30 mouse cellular contexts compared by ENCODE assay signal in the genomic region with DNA sequence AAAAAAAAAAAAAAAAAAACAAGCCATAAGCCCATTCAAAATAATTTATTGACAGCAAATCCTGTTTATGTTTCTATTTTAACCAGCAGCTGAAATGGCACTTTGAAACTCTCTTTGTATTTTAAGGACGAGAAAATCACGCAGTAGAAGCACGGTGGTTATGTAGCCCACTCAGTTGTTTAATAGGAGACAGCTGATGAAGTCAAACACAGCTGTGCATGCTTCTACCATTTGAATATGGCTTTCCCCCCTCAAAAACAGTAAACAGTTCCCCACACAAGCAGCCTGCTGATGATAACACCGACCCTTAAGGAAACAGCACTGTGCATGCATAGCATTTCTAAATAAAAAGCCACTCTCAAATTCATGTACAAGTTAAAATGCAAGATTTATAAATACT.
DNase-seq lines count a peak whose midpoint lies in the region; ATAC-seq and TF ChIP-seq lines count a peak whose summit lies in the region.
"Had no signal": no experiment of that assay in that cellular context is flagged by ENCODE, and none has a peak within 500 bp of the region (broad histone marks: within the 10 kb centered on the region; RNA-seq: fewer than 3 reads in every experiment).

No protein-coding gene starts in this region.

- no peaks in the 10 kb centered on the region for H3K4me1 ChIP-seq in forebrain, embryonic 14.5 days (ENCODE audit: control insufficient read depth, insufficient read depth, low read length)
- H3K4me1 ChIP-seq in forebrain, embryonic 10.5 days: no peaks in the 10 kb centered on the region
- H3K4me1 ChIP-seq in forebrain, postnatal 0 days (ENCODE audit: insufficient read depth): no peaks in the 10 kb centered on the region
- H3K4me1 ChIP-seq: embryonic facial prominence, embryonic 12.5 days; embryonic facial prominence, embryonic 15.5 days; heart, embryonic 10.5 days; heart, embryonic 13.5 days had no signal

- no peaks in the 10 kb centered on the region for H3K27me3 ChIP-seq in forebrain, embryonic 14.5 days (replicated peaks; ENCODE audit: control insufficient read depth, insufficient read depth, low read length)
- no peaks in the 10 kb centered on the region for H3K27me3 ChIP-seq in forebrain, embryonic 10.5 days (ENCODE audit: poor library complexity, severe bottlenecking)
- H3K27me3 ChIP-seq in forebrain, postnatal 0 days (ENCODE audit: insufficient read depth, low read length): no peaks in the 10 kb centered on the region
- H3K27me3 ChIP-seq: CH12.LX; embryonic facial prominence, embryonic 12.5 days; embryonic facial prominence, embryonic 15.5 days; heart, embryonic 13.5 days; Patski had no signal

- no peaks in the 10 kb centered on the region for H3K36me3 ChIP-seq in forebrain, embryonic 14.5 days (ENCODE audit: control insufficient read depth, insufficient read depth, low read length)
- no peaks in the 10 kb centered on the region for H3K36me3 ChIP-seq in forebrain, embryonic 10.5 days (replicated peaks)
- H3K36me3 ChIP-seq in forebrain, postnatal 0 days (ENCODE audit: insufficient read depth): no peaks in the 10 kb centered on the region
- H3K36me3 ChIP-seq: embryonic facial prominence, embryonic 12.5 days; embryonic facial prominence, embryonic 15.5 days; G1E; heart, embryonic 10.5 days; heart, embryonic 13.5 days had no signal

- no peak overlapping the region for H3K27ac ChIP-seq in forebrain, embryonic 14.5 days (ENCODE audit: low read depth, low read length)
- no peak overlapping the region for H3K27ac ChIP-seq in forebrain, embryonic 10.5 days
- H3K27ac ChIP-seq in forebrain, postnatal 0 days (ENCODE audit: low read depth, low read length): no peak overlapping the region
- H3K27ac ChIP-seq: embryonic facial prominence, embryonic 12.5 days; embryonic facial prominence, embryonic 15.5 days; heart, adult 2 months; heart, embryonic 10.5 days; heart, embryonic 13.5 days; hindbrain, embryonic 14.5 days; hindbrain, postnatal 0 days had no signal

- no peak overlapping the region for H3K4me3 ChIP-seq in forebrain, embryonic 14.5 days (ENCODE audit: low read depth, low read length)
- H3K4me3 ChIP-seq in forebrain, embryonic 10.5 days: no peak overlapping the region
- H3K4me3 ChIP-seq in forebrain, postnatal 0 days (ENCODE audit: low read depth, low read length): no peak overlapping the region
- H3K4me3 ChIP-seq: embryonic facial prominence, embryonic 12.5 days; embryonic facial prominence, embryonic 15.5 days; heart, adult 2 months; heart, embryonic 10.5 days; heart, embryonic 13.5 days had no signal

- WGBS in forebrain, embryonic 14.5 days: 77% methylated on average over 4 of the region's 4 CpGs
- WGBS in forebrain, embryonic 10.5 days: 92% methylated on average over 4 of the region's 4 CpGs
- 60% methylated on average over 4 of the region's 4 CpGs for WGBS in forebrain, postnatal 0 days

- H3K4me2 ChIP-seq in forebrain, embryonic 14.5 days (ENCODE audit: low read length): no peak overlapping the region
- no peak overlapping the region for H3K4me2 ChIP-seq in forebrain, postnatal 0 days (ENCODE audit: low read depth)
- H3K4me2 ChIP-seq: embryonic facial prominence, embryonic 12.5 days; embryonic facial prominence, embryonic 15.5 days; heart, embryonic 13.5 days; hindbrain, embryonic 14.5 days had no signal

- H3K9ac ChIP-seq in forebrain, embryonic 14.5 days (ENCODE audit: low read length): no peak overlapping the region
- no peak overlapping the region for H3K9ac ChIP-seq in forebrain, postnatal 0 days
- H3K9ac ChIP-seq: embryonic facial prominence, embryonic 12.5 days; embryonic facial prominence, embryonic 15.5 days; heart, embryonic 13.5 days; hindbrain, embryonic 14.5 days had no signal

- peak; percentile 44 for DNase-seq in forebrain, embryonic 14.5 days (ENCODE audit: low spot score)
- DNase-seq in forebrain, embryonic 10.5 days (ENCODE audit: extremely low spot score, low spot score): no peak
- peak; percentile 63 for DNase-seq in brain, embryonic 14.5 days (ENCODE audit: low read depth)
- no peak for DNase-seq in forebrain, postnatal 0 days
- DNase-seq in c-Kit-positive CD71-positive TER-119-positive erythroid progenitor cells, embryonic 14.5 days (ENCODE audit: low spot score): no peak
- DNase-seq in ovary, adult 18-20 months (ENCODE audit: low spot score): no peak
- DNase-seq: adrenal gland, postnatal 10 days; adrenal gland, postnatal 36 days; B cell, adult 2 months; cerebellum, adult 11 months; cerebellum, adult 2 months; cerebellum, adult 9-11 months; cerebellum, postnatal 25 days; gastrocnemius, postnatal 10 days; gastrocnemius, postnatal 36 days; heart, adult 2 months; heart, postnatal 14 days; heart, postnatal 4 days; kidney, adult 18-20 months had no signal

- TF ChIP-seq CTCF in brain, embryonic 14.5 days (IDR thresholded peaks at IDR 0.05; ENCODE audit: borderline replicate concordance, extremely low read depth, insufficient read depth, insufficient read length): no peak
- no peak for TF ChIP-seq CTCF in forebrain, postnatal 0 days (IDR thresholded peaks at IDR 0.05; ENCODE audit: low read depth)

- peak; percentile 48; the same call in 1 of the 2 replicates for ATAC-seq in forebrain, embryonic 14.5 days
- peak; percentile 77 for ATAC-seq in forebrain, postnatal 0 days
- ATAC-seq: hindbrain, postnatal 0 days; inflammation-experienced regulatory T-cells, adult 6 months; intestine, embryonic 16.5 days; Patski had no signal

- no peak for TF ChIP-seq POLR2A in brain, embryonic 14.5 days (IDR thresholded peaks at IDR 0.05; ENCODE audit: borderline replicate concordance, extremely low read depth, insufficient read depth, insufficient read length, poor library complexity, severe bottlenecking)

- H3K9me3 ChIP-seq in forebrain, embryonic 14.5 days (replicated peaks; ENCODE audit: control insufficient read depth, low read length): no peaks in the 10 kb centered on the region
- H3K9me3 ChIP-seq in forebrain, embryonic 10.5 days: no peaks in the 10 kb centered on the region
- no peaks in the 10 kb centered on the region for H3K9me3 ChIP-seq in forebrain, postnatal 0 days (ENCODE audit: low read length)
- H3K9me3 ChIP-seq: embryonic facial prominence, embryonic 12.5 days; embryonic facial prominence, embryonic 15.5 days; G1E; heart, embryonic 10.5 days; heart, embryonic 13.5 days had no signal

Comparison
In these comparisons a context has a peak if more than half of its experiments do, and no peak if none do; other contexts are left out.
1. DNase-seq: peak in forebrain, embryonic 14.5 days (single experiment) and brain, embryonic 14.5 days (single experiment); none in forebrain, embryonic 10.5 days (single experiment), forebrain, postnatal 0 days (single experiment), c-Kit-positive CD71-positive TER-119-positive erythroid progenitor cells, embryonic 14.5 days (single experiment) and ovary, adult 18-20 months (single experiment).